Mouse (Mus musculus) hematopoietic stem cell, adult 5-6 weeks (primary cell): ENCODE measurements at regions not wholly inside any gene's neighbourhood (a gene's known extent, or its start where the extent isn't known, plus 50 kb on each side); places are given as distances from the start of the nearest gene placed in this dataset.

ENCODE experiments used
- ATAC-seq, 2 experiments: fragments of 125-278 bp in 1 of 2; replicated peaks in 1 of 2; 2 replicates each; pipeline ENCODE4 v1.8.0; 2016 to 2017; ENCODE audit warnings: inconsistent platforms in 2 of 2, mild to moderate bottlenecking in 2 of 2, moderate number of reproducible peaks in 2 of 2, low read depth in 1 of 2, moderate TSS enrichment in 1 of 2; ENCODE audit not compliant: low FRiP score in 2 of 2, poor library complexity in 2 of 2, severe bottlenecking in 2 of 2, insufficient read depth in 1 of 2, low TSS enrichment in 1 of 2

GRCm38 (mm10) chr10:17077580-17077979, 645.4 kb upstream of the Cited2 start:
- peak in 1 of 2 experiments; percentile 45; a peak in 1 of 4 replicates for ATAC-seq

- peak in 1 of 2 experiments; percentile 53; a peak in 2 of 4 replicates for ATAC-seq
Observed at GRCm38 (mm10) chr10:17080818-17081217, 642.2 kb upstream of the Cited2 start.

GRCm38 (mm10) chr10:17082926-17083325, 640.1 kb upstream of the Cited2 start:
- ATAC-seq: no peak

DNA sequence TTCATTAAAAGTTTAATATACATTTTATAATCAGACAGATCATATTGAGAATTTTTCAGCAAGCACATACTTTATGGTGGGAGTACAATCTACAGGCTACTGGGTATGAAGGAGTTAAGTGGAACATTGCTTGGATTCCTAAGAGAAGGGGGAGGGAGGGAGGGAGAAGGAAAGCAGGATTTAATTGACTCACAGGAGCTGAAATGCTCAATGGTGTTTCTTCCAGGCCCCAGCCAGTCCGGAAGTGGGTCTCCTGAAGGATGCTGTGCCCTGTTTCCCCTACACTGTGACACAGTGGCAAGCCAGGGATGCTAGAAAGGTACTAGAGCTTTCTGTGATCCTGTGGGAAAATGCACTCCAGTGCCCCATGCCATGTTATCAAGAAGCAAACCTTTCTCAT, 621.0 kb upstream of the Cited2 start:
- ATAC-seq: no peak

DNA sequence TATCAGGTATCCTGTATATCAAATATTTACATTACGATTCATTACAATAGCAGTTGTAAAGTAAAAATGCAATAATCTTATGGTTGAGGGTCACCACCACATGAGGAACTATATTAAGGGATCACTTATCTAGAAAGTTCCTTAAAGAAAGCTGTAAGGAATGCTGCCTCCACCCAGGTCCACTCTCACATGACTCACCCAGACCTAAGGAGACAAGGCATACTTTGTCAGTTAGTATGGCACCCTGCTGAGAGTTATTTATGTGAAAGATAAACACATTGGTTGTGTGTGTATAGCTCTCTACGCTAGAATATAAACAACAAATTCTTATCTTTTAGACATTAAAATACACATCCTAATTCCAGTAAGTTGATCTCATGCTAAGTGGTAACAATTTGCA, 619.6 kb upstream of the Cited2 start:
- no peak for ATAC-seq

GRCm38 (mm10) chr10:17106831-17107230, 616.2 kb upstream of the Cited2 start:
- no peak for ATAC-seq

DNA sequence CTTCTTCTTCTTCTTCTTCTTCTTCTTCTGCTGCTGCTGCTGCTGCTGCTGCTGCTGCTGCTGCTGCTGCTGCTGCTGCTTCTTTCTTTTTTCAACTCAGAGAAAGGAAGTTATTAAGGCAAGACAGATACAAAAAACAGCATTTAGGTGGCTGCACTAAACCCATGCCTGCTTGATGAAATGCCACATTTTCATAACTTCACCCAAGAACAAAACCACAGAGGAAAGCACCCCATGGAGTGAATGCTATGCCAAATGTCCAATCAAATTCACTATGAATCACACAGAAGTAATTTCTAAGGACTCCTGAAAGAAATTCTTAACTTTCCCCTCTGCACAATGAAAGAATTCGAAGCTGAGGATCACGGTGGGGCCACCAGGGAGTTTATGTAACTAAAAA, 611.9 kb upstream of the Cited2 start:
- no peak for ATAC-seq

GRCm38 (mm10) chr10:17114805-17115204, 608.2 kb upstream of the Cited2 start:
- no peak for ATAC-seq

DNA sequence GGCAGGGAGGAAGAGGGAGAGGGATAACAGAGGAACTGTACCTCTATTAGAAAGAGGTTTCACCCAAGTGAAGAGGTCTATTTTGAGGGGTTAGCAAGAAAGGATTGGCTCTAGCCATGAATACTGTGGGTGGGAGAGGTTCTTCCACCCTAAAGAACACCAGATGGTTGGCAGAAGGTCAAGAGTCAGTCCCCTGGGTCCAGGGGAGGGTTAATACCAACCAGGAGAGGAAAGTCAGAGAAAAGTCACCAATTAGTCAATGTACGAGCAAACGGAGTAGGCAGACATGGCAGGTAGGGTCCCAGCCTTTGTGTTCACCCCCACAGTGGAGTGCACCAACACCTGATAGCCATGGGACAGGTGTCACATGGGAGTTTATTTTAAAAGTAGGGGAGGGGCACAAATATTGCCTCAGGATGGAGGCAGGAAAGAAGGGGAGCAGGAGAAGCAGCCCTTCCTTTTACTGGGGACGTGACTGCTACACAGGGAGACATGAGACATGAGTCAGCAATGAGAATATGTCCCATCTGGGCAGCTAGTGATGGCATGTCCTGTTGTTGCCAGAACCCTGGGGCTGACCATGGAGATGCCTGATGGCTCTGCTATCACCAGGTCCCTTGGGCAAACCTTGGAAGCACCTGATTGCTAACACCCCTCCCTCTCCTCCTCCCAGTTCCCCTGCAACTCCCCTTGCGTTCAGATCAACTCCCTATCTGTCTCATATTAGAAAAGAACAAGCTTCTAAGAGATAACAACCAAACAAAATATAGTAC, 593.4 kb upstream of the Cited2 start:
- ATAC-seq: no peak

GRCm38 (mm10) chr10:17130661-17131060, 592.4 kb upstream of the Cited2 start:
- ATAC-seq: no peak

- no peak for ATAC-seq
Observed at GRCm38 (mm10) chr10:17131763-17132162, 591.3 kb upstream of the Cited2 start.

GRCm38 (mm10) chr10:17175385-17175784, 547.6 kb upstream of the Cited2 start:
- no peak for ATAC-seq

GRCm38 (mm10) chr10:17177054-17177453, 546.0 kb upstream of the Cited2 start:
- no peak for ATAC-seq

GRCm38 (mm10) chr10:17177503-17178278, 545.3 kb upstream of the Cited2 start:
- ATAC-seq: no peak

- ATAC-seq: no peak
Observed at GRCm38 (mm10) chr10:17178627-17179026, 544.4 kb upstream of the Cited2 start.

DNA sequence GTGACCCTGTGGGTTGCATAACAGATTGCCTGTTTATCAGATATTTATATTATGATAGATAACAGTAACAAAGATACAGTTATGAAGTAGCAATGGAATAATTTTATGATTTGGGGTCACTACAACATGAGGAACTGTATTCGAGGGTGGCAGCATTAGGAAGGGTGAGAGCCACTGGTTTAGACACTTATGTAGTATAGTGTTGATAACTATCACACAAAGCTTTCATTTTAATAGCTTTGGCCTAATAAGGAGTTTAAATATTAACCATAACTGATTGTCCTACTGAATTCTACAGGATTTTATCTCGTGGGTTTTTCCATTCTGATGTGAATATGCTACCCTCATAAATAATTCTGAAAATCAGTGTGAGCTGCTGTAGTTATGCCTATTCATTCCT, 538.6 kb upstream of the Cited2 start:
- ATAC-seq: no peak

DNA sequence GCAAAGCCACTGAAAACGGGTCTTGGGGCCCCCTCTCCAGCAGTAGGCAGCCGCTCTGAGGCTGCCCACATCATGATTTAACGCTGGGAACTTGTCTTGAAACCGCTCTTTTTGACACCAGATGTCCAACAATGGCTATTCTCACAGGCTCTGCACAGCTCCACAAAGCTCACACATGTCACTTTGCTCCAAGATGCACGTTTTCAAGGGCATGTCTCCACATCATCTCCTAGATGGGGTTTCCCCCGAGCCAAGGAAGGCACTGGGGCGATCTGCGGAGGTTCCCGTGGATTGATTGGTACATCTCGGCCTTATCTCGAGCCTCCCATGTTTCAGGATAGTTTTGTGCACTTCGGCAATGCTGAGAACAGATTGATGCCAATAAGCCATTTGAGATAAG, 526.8 kb upstream of the Cited2 start:
- ATAC-seq: no peak

DNA sequence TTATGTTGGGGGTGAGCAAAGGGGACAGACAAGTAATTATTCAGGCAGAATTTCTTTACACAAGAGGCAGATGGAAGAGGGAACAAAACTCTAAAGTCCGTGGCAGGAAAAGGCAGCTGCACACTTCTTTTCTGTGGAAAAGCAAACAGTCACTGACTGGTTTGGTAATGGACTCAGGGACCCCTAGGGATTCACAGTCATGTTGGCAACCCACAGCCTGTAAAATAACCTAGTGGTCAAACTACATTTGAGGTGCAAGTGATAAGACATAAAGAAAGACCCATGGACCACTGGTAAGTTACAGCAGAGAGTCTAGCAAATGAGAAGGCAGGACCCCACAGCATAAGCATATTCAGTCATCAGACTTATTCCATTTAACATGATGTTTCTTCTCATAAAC, 526.4 kb upstream of the Cited2 start:
- no peak for ATAC-seq
